Mouse (Mus musculus) forebrain, embryonic 14.5 days (tissue): ENCODE results near the gene Cpsf6. TPM values are rescaled to one million over a fixed set of nuclear protein-coding genes. Genes with fewer than 3 reads are reported as not detected.

Source experiments
- ATAC-seq: fragments of 200-750 bp; cut with Nextera tagmentation; 2 replicates; pipeline ENCODE4 v1.8.0; 2017; ENCODE audit warnings: mild to moderate bottlenecking, moderate library complexity
- DNase-seq: peaks from one replicate; pipeline ENCODE4 v3.0.0-alpha.2; 2015; ENCODE audit warnings: low spot score
- H3K27ac ChIP-seq: fragments of 300-500 bp; sonication (generic); 2 replicates; pipeline ENCODE4 v1.5.1; 2014; ENCODE audit warnings: low read depth, mild to moderate bottlenecking, control low read depth, low read length, moderate library complexity
- H3K27me3 ChIP-seq: fragments of 300-500 bp; sonication (generic); replicated peaks from 2 replicates; pipeline ENCODE4 v1.6.1; 2014; ENCODE audit warnings: low read length, control low read depth, mixed read lengths; ENCODE audit not compliant: control insufficient read depth, insufficient read depth
- H3K36me3 ChIP-seq: fragments of 300-500 bp; sonication (generic); 2 replicates; pipeline ENCODE4 v1.6.1; 2014; ENCODE audit warnings: low read length, control low read depth; ENCODE audit not compliant: control insufficient read depth, insufficient read depth
- H3K4me1 ChIP-seq: fragments of 300-500 bp; sonication (generic); 2 replicates; pipeline ENCODE4 v1.6.1; 2014; ENCODE audit warnings: antibody characterized with exemption, low read length, control low read depth; ENCODE audit not compliant: control insufficient read depth, insufficient read depth
- H3K4me2 ChIP-seq: fragments of 300-500 bp; sonication (generic); 2 replicates; pipeline ENCODE4 v1.6.1; 2014; ENCODE audit warnings: mild to moderate bottlenecking, control low read depth, low read length
- H3K4me3 ChIP-seq: fragments of 300-500 bp; sonication (generic); 2 replicates; pipeline ENCODE4 v1.5.1; 2014; ENCODE audit warnings: low read depth, low read length, control low read depth
- H3K9ac ChIP-seq: fragments of 300-500 bp; sonication (generic); 2 replicates; pipeline ENCODE4 v1.6.1; 2014; ENCODE audit warnings: mild to moderate bottlenecking, low read length, control low read depth, moderate library complexity
- H3K9me3 ChIP-seq: fragments of 300-500 bp; sonication (generic); replicated peaks from 2 replicates; pipeline ENCODE4 v1.6.1; 2016; ENCODE audit warnings: low read length, control low read depth, mixed read lengths; ENCODE audit not compliant: control insufficient read depth
- WGBS: fragments of 180-500 bp; shearing (Covaris S2); extraction: QIAGEN DNeasy Blood & Tissue Kit; methylation state at CpG from one replicate; pipeline ENCODE4 v1.1.7; 2014; 5-methylcytosine and 5-hydroxymethylcytosine counted together
- polyA plus RNA-seq: library from polyadenylated mRNA; unstranded; fragments of >200 nt; fragmentation: Nextera tagmentation; extraction: Ambion mirVana; gene quantifications from 2 replicates; pipeline ENCODE4 v1.2.1, GENCODE M21; 2014

The Cpsf6 gene
- polyA plus RNA-seq, 1 experiment from 2014 or later, result 188 TPM

DNA sequence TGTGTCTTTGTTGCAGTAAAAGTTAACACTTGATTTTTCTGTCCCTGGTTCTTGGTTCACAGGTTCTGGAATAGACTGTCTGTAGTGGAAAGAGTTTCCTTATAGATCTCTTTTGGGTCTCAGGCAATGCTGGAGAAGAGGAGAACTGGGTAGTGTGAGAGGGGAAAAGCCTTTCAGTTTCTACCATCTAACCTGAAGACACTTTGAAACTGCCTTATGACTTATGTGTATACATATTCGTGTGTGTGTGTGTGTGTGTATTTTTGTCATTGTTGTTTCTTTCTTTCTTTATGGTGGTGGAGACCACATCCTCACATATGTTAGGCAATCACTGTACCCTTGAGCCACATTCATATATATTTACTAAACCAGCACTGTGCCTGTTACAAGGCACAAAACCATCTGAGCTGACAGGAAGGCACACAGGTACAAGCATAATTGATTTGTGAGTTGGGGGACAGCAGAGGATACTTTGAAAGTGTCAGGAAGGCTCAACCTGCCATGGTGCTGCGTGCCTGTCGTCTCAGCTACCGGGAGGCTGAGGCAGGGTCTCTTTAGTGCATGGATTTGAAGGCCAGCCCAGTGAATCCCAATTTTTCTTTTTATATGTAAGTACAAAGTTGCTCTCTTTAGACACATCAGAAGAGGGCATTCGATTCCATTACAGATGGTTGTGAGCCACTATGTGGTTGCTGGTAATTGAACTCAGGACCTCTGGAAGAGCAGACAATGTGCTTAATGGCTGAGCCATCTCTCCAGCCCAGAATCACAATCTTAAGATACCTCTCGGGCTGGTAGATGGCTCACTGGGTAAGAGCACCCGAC lies 41.7 kb upstream of the Cpsf6 start:
- Histone ChIP-seq H3K4me2 (no peak overlapping the region), H3K4me3 (no peak overlapping the region), H3K4me1 (peaks cover 5% of the 10 kb centered on the region; the same call in 1 of the 2 replicates), H3K27me3 (no peaks in the 10 kb centered on the region), H3K36me3 (no peaks in the 10 kb centered on the region), H3K9ac (no peak overlapping the region), H3K27ac (no peak overlapping the region), H3K9me3 (no peaks in the 10 kb centered on the region)
- ATAC-seq (no peak), DNase-seq (no peak)
- 88% methylated on average over 7 of the region's 7 CpGs for WGBS

DNA sequence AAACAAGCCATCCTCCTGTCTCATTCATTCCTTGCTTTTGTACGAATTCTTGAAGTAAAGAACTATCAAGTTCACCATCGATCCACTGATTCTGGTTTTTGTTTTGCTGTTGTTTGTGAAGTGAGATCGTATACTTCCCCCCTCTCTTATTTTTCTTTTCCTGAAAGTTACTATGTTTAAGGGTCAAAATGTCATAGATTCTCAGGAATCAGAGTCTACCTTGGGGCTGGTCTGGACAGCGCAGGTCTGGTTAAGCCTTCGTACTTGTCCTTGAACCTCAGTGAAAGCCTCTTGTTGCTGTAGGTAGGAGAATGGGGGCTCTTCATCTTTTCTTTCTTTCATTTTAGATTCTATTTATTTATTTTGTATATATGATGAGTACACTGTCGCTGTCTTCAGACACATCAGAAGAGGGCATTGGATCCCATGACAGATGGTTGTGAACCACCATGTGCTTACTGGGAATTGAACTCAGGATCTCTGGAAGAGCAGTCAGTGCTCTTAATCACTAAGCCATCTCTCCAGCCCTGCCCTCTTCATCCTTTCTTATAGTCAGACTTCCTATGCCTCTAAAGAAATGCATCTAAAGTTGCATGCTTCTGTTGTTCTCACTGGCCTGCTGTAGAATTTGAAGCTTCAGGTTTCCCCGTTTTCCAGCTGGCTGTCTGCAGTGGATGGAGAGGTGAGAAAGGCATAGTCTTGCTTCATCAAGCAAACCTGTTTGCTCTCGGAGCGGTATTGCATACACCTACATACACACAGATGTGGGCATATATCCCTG lies 40.9 kb upstream of the Cpsf6 start:
- H3K4me2 ChIP-seq, result no peak overlapping the region
- H3K27ac ChIP-seq, result no peak overlapping the region
- DNase-seq (no peak), ATAC-seq (no peak)
- peaks cover 4% of the 10 kb centered on the region; the same call in 1 of the 2 replicates for H3K4me1 ChIP-seq
- H3K27me3 ChIP-seq, result no peaks in the 10 kb centered on the region
- no peak overlapping the region for H3K4me3 ChIP-seq
- WGBS, result 87% methylated on average over 9 of the region's 9 CpGs
- no peaks in the 10 kb centered on the region for H3K9me3 ChIP-seq
- no peak overlapping the region for H3K9ac ChIP-seq
- no peaks in the 10 kb centered on the region for H3K36me3 ChIP-seq

- no peak for ATAC-seq
- WGBS, result 69% methylated on average over 8 of the region's 8 CpGs
These were observed 39.9 kb upstream of the Cpsf6 start for GRCm38 (mm10) chr10:117419577-117420290.

GRCm38 (mm10) chr10:117418668-117419237 lies 38.9 kb upstream of the Cpsf6 start:
- Histone ChIP-seq H3K4me3 (no peak overlapping the region; the same call in 1 of the 2 replicates), H3K4me2 (peak overlapping the region; percentile 46), H3K9ac (no peak overlapping the region), H3K4me1 (peaks cover 2% of the 10 kb centered on the region; the same call in 1 of the 2 replicates), H3K27me3 (no peaks in the 10 kb centered on the region), H3K36me3 (no peaks in the 10 kb centered on the region), H3K9me3 (no peaks in the 10 kb centered on the region), H3K27ac (peak overlapping the region; percentile 69; the same call in 1 of the 2 replicates)
- DNase-seq (no peak), ATAC-seq (peak; percentile 29; the same call in 1 of the 2 replicates)
- 54% methylated on average over 24 of the region's 24 CpGs for WGBS

More at GRCm38 (mm10) chr10:117419577-117420290, 39.9 kb upstream of the Cpsf6 start:
- Histone ChIP-seq H3K4me2 (no peak overlapping the region), H3K27ac (no peak overlapping the region), H3K9me3 (no peaks in the 10 kb centered on the region), H3K4me1 (peaks cover 2% of the 10 kb centered on the region; the same call in 1 of the 2 replicates), H3K27me3 (no peaks in the 10 kb centered on the region), H3K36me3 (no peaks in the 10 kb centered on the region), H3K9ac (no peak overlapping the region), H3K4me3 (no peak overlapping the region)
- DNase-seq, result no peak

- ATAC-seq (peak; percentile 90), DNase-seq (peak; percentile 90)
- Histone ChIP-seq H3K27me3 (no peaks in the 10 kb centered on the region), H3K4me1 (peaks cover 2% of the 10 kb centered on the region; the same call in 1 of the 2 replicates), H3K9ac (peak overlapping the region; percentile 14; the same call in 1 of the 2 replicates), H3K4me3 (peak overlapping the region; percentile 10), H3K9me3 (no peaks in the 10 kb centered on the region), H3K36me3 (no peaks in the 10 kb centered on the region), H3K27ac (peak overlapping the region; percentile 70), H3K4me2 (peak overlapping the region; percentile 46)
- WGBS, result 25% methylated on average over 18 of the region's 18 CpGs
These were observed 38.2 kb upstream of the Cpsf6 start for GRCm38 (mm10) chr10:117417772-117418667.

DNA sequence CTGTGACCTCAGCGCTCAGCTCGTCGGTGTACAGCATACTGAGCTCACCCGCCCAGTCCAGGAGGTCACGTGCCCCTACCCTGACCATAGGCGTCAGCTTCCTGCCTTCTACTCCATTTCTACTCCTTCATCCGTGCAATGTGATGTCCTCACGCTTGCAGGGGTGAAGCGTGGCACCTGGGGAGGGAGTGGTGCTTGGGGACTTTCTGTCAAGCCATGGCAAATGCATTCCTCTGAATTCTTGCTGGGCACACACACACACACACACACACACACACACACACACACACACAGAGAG lies 37.6 kb upstream of the Cpsf6 start:
- Histone ChIP-seq H3K4me2 (peak overlapping the region; percentile 46), H3K27ac (peak overlapping the region; percentile 70), H3K36me3 (no peaks in the 10 kb centered on the region), H3K27me3 (no peaks in the 10 kb centered on the region), H3K4me3 (peak overlapping the region; percentile 10; the same call in 1 of the 2 replicates), H3K9ac (0 out of 2 replicates have a peak overlapping the region, but pooled peaks have one; percentile 13), H3K4me1 (peaks cover 2% of the 10 kb centered on the region; the same call in 1 of the 2 replicates), H3K9me3 (no peaks in the 10 kb centered on the region)
- no peak for DNase-seq
- peak; percentile 19 for ATAC-seq
- WGBS, result 62% methylated on average over 9 of the region's 9 CpGs

GRCm38 (mm10) chr10:117416636-117417469 lies 37.0 kb upstream of the Cpsf6 start:
- H3K9me3 ChIP-seq, result no peaks in the 10 kb centered on the region
- H3K9ac ChIP-seq, result no peak overlapping the region
- H3K4me2 ChIP-seq, result peak overlapping the region; percentile 46
- H3K36me3 ChIP-seq, result no peaks in the 10 kb centered on the region
- H3K4me1 ChIP-seq, result peaks cover 2% of the 10 kb centered on the region; the same call in 1 of the 2 replicates
- DNase-seq, result no peak
- peak overlapping the region; percentile 70 for H3K27ac ChIP-seq
- H3K27me3 ChIP-seq, result no peaks in the 10 kb centered on the region
- no peak overlapping the region for H3K4me3 ChIP-seq
- no peak for ATAC-seq
- 88% methylated on average over 16 of the region's 16 CpGs for WGBS
